Mouse (Mus musculus) c-Kit-positive CD71-positive TER-119-positive erythroid progenitor cells, embryonic 14.5 days (primary cell): ENCODE results near the gene Unc13a.

Experiments used
- DNase-seq: peaks from one replicate; pipeline ENCODE4 v3.0.0-alpha.2; 2013; ENCODE audit warnings: low spot score

The Unc13a gene

GRCm38 (mm10) chr8:71665331-71666130 lies 6.0 kb downstream of the Unc13a start:
- DNase-seq: peak; percentile 58

GRCm38 (mm10) chr8:71660325-71661120 lies 11.0 kb downstream of the Unc13a start:
- DNase-seq: peak; percentile 84

DNA sequence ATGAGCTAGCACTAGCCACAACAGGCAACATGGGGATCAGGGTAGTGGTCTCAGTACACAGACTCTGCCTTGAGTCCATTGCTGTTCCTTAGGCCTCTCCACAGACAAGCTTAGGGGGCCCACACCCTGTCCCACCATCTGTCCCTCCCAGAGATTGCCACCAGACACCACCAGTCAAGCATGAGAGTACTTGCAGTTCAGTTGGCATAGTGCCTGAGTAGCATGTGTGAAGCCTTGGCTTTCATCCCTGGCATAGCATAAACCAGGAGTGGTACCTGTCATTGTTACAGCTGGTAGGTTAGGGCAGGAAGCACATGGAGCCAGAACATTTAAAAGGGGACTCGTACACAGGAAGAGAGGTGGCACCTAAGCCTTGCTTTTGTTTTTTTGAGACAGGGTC lies 11.8 kb downstream of the Unc13a start:
- DNase-seq: no peak

GRCm38 (mm10) chr8:71658515-71659049 lies 13.0 kb downstream of the Unc13a start:
- DNase-seq: no peak

DNA sequence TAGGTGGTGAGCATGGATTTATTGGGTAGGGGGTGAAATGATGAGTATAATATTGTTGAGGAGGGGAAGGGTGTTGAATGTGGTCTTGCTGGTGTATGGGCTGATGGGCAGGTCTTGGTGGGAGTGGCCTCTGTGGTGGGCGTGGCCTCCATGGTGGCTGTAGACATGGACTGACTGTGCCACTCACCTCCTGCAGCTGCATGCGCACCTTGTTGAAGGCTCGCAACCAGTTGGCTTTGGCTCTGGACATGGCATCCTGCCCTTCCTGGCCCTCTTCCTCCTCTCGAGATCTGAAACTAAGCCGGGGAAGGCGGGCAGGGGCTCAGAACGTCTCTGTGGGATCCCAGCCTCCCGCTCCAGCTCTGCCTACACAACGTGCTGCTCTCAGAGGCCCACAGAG lies 13.7 kb downstream of the Unc13a start:
- no peak for DNase-seq

DNA sequence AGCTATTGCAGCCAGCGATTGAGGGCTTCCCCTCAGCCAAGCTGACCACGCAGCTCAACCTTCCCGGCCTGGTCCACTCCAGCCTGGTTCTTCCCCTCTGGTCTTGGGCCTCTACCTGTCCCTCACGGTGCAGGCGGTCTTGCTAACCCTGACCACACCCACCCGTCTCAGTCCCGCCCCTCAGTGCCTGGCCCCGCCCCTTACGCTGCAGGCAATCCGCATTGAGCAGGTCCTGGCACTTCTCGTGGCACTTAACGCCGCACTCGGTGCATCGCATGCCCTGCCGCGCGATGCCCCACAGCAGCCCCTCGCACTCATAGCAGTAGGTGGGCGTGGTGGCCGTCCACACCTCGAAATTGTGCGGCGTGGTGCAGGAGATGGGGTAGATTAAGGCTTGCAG lies 17.0 kb downstream of the Unc13a start:
- peak; percentile 41 for DNase-seq

GRCm38 (mm10) chr8:71645510-71645909 lies 26.0 kb downstream of the Unc13a start:
- no peak for DNase-seq

GRCm38 (mm10) chr8:71639318-71639717 lies 32.2 kb downstream of the Unc13a start:
- no peak for DNase-seq

DNA sequence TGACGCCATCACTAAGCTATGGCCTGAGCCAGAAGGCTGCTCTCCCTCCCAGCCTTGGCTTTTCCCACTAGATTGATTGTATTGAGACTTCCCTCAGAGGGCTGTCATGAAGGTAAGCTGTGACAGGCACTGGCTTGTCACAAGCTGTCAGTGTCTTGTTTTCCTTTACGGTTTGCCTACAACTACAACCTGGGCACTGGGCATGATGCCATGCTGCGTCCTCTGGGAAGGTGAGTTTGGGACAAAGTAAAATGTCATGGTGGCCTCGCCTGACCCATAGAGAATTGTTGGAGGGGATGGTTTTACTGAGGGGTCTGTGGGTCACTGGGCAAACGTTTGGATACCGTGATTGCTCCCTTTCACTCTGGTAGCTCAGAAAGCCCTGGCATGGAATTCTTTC lies 33.2 kb downstream of the Unc13a start:
- DNase-seq: no peak

GRCm38 (mm10) chr8:71637149-71638095 lies 34.1 kb downstream of the Unc13a start:
- DNase-seq: no peak

DNA sequence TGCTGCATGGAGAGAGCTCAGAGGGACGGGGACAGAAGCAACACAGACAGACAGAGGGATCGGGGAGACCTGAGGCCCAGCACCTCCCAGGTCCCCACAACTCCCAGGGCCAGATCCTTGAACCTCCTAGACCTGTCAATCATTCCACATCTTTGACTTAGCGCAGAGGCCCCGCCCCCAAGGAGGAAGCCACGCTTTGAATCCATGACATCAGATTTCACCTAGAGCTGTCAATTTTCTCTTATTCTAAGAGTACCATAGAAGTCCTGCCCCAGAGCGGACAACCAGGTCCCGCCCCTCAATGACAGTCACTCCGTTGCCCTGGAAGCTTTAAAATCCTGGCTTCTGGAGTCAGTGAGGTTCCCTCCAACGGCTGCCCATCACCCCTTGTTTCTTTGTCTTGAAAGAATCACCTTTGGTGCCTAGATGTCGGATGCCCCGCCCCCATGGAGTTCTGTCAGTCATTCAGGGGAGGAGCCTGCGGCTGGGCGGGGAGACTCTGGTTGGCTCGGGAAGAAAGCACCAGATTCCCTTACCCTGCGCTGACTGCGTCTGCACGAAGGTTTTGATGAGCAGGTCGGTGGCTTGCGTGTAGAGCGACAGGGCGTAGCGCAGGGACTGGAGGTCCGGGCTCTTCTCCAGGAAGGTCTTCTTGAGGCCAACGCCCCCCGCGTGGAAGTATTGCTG lies 37.4 kb downstream of the Unc13a start:
- DNase-seq: peak; percentile 59

- DNase-seq: no peak
Measured at GRCm38 (mm10) chr8:71633164-71633563, 38.4 kb downstream of the Unc13a start.

DNA sequence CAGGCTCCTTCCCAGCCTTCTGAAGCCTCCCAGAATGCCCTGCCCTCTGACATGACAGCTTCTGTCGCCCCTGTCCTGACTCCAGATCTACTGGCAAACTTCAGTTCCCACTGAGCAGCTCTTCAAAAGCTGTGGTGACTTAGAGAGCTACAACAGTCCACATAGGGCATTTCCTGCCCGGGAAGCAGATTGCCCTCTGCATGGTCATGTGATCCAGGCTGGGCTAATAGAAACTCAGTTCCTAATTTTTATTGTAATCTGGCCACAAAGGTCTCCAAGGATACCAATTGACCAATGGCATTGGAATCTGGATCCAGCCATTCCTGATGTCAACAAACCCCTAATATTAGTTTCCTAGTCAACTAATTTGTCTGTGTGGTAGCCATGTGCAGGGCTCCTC lies 39.7 kb downstream of the Unc13a start:
- DNase-seq: no peak

DNA sequence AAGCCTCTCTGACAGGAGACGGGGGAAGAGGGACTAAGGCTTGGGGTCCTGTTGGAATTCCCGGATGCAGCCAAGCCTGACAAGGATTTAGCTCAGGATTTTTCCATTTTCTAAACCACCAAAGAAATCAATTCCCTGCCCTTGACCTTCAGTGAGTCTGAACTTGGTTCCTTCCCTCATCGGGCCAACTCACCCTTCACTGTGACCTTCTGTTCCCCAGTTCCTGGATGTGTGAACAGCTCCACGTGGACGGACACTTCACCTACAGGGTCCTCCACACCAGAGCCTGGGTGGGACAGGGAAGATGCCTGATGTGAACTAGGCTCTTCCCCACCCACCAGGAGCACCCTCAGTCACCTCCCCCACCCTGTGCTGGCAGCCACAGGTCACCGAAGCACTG lies 40.8 kb downstream of the Unc13a start:
- no peak for DNase-seq

DNA sequence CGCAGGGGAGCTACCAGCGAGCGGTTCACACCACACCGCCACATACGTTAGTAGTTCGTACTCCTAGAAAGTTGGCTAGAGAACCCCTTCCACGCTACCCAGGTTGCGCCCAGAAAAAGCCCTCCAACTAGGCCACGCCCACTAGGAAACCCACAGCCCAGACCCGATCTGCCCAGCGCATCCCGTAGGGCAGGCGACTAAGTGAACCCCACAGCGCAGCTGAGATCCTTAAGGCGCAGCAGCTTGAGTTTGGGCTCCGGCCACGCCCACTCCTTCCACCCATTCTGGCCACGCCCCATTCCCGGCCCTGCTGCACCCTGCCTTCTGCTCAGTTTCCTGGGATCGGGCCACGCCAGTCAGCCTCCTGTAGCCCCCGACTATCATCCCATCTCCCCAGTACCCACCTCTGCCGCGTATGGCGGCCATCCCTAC lies 41.8 kb downstream of the Unc13a start:
- DNase-seq: peak; percentile 45

DNA sequence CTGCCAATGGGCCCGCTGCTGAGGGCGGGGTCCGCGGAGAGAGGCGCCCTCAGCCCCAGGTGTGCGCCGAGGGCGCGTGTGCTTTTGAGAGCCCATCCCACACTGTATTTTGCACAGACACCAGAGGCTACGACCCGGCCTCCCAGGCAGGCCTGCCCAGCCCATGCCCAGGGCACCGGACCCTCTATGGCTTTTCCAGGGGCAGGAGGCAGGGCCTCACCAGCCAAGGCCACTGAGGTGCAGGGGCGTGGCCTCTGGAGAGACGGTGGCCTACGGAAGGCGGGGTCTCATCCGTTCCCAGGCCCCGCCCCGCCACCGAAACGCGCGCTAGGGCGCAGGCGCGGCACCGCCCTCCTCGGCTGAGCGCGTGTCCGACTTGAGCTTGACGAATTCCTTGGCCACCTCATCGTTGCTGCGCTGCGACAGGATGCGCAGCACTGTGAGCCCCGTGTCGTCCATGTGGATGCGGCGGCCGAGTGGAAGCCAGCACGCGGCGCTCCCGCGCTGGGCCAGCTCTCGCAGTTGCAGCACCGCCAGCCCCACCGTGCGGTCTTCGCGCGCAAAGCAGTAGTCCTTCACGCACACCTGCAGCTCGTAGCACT lies 42.4 kb downstream of the Unc13a start:
- peak; percentile 84 for DNase-seq

GRCm38 (mm10) chr8:71628396-71629095 lies 43.0 kb downstream of the Unc13a start:
- no peak for DNase-seq

- no peak for DNase-seq
Measured at GRCm38 (mm10) chr8:71627265-71628099, 44.1 kb downstream of the Unc13a start.

DNA sequence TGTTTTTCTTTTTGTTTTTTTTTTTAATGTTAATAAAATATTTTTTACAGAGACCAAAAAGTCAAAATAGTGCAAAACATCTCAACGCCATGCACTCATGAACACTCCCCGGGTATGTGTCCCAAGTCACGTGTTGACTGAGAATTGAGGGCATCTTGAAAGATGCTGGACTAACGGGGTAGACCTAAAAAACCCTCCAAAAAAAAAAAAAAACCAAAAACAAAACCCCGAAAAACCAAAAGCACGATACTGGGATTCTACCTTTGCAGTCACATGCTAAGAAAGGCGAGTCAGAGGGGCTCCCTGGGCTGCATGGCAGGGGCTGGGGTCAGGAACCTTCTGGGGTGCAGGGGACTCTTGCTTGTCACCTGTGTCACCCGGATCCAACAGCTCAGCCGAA lies 44.8 kb downstream of the Unc13a start:
- DNase-seq: no peak
